ENCODE assay signal across 8 mouse cellular contexts in the genomic region with DNA sequence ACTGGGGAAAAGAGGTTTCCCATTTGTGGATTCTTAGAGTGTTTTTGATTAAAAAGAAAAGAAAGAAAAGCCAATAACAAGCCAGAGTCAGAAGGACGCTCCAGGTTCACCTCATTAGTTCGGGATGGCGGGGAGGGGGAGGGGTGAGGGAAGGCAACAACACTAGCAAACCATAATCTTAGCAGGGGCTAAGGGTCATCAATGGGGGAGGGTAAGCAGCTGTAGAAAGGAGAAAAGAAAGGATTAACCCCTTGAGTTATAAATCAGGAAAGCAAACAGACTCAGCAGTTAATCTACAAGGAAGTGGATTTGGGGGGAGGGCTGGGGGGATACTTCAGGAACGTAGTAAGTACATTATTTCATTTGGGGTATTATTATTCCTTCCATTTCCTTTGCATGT. TPM values are rescaled to one million over a fixed set of nuclear protein-coding genes. Genes with fewer than 3 reads are reported as not detected.
A peak's percentile ranks its signal among the peaks of the same experiment; 100 is the strongest.
DNase-seq lines count a peak whose midpoint lies in the region; ATAC-seq and TF ChIP-seq lines count a peak whose summit lies in the region.

No protein-coding gene starts in this region.

- H3K9me3 ChIP-seq in hindbrain, embryonic 10.5 days = no peaks in the 10 kb centered on the region
- no peaks in the 10 kb centered on the region for H3K9me3 ChIP-seq in hindbrain, embryonic 14.5 days (ENCODE audit: control insufficient read depth, low read length)
- H3K9me3 ChIP-seq in E14TG2a.4 (ENCODE audit: low read length) = no peaks in the 10 kb centered on the region
- no peaks in the 10 kb centered on the region for H3K9me3 ChIP-seq in limb, embryonic 14.5 days (ENCODE audit: control insufficient read depth, low read length)

- peaks cover 15% of the 10 kb centered on the region for H3K4me1 ChIP-seq in hindbrain, embryonic 10.5 days (replicated peaks)
- H3K4me1 ChIP-seq in hindbrain, embryonic 14.5 days (replicated peaks; ENCODE audit: control insufficient read depth, insufficient read depth, low read length) = no peaks in the 10 kb centered on the region
- peaks cover 96% of the 10 kb centered on the region for H3K4me1 ChIP-seq in E14TG2a.4 (replicated peaks; ENCODE audit: low read depth, low read length)
- no peaks in the 10 kb centered on the region; the same call in 1 of the 2 replicates for H3K4me1 ChIP-seq in limb, embryonic 14.5 days (ENCODE audit: control insufficient read depth, insufficient read depth, low read length)

- no peak for TF ChIP-seq POLR2A in limb, embryonic 14.5 days (IDR thresholded peaks at IDR 0.05; ENCODE audit: borderline replicate concordance, extremely low read depth, insufficient read depth, insufficient read length)

- H3K27ac ChIP-seq in hindbrain, embryonic 10.5 days = no peak overlapping the region
- no peak overlapping the region for H3K27ac ChIP-seq in hindbrain, embryonic 14.5 days
- H3K27ac ChIP-seq in limb, embryonic 14.5 days (replicated peaks; ENCODE audit: low read depth, low read length) = no peak overlapping the region

- H3K27me3 ChIP-seq in hindbrain, embryonic 10.5 days (ENCODE audit: insufficient read depth, poor library complexity, severe bottlenecking) = peaks cover 21% of the 10 kb centered on the region
- no peaks in the 10 kb centered on the region for H3K27me3 ChIP-seq in hindbrain, embryonic 14.5 days (ENCODE audit: control insufficient read depth, insufficient read depth, low read length)
- H3K27me3 ChIP-seq in E14TG2a.4 (ENCODE audit: insufficient read depth, low read length) = no peaks in the 10 kb centered on the region
- H3K27me3 ChIP-seq in limb, embryonic 14.5 days (ENCODE audit: control insufficient read depth, insufficient read depth, low read length) = no peaks in the 10 kb centered on the region

- H3K4me2 ChIP-seq in hindbrain, embryonic 14.5 days (replicated peaks) = no peak overlapping the region
- H3K4me2 ChIP-seq in limb, embryonic 14.5 days (replicated peaks; ENCODE audit: low read depth, low read length, severe bottlenecking) = peak overlapping the region; percentile 28

- no peaks in the 10 kb centered on the region for H3K36me3 ChIP-seq in hindbrain, embryonic 10.5 days
- H3K36me3 ChIP-seq in hindbrain, embryonic 14.5 days (replicated peaks; ENCODE audit: control insufficient read depth, insufficient read depth) = no peaks in the 10 kb centered on the region
- H3K36me3 ChIP-seq in E14TG2a.4 (ENCODE audit: insufficient read depth, low read length) = peaks cover 71% of the 10 kb centered on the region
- no peaks in the 10 kb centered on the region for H3K36me3 ChIP-seq in limb, embryonic 14.5 days (ENCODE audit: control insufficient read depth, insufficient read depth, low read length)

- no peak for DNase-seq in hindbrain, embryonic 10.5 days (ENCODE audit: low spot score)
- no peak for DNase-seq in hindbrain, embryonic 14.5 days (ENCODE audit: low spot score)
- peak; percentile 37 for DNase-seq in embryo, embryonic 10 days (ENCODE audit: low spot score)
- DNase-seq in limb, embryonic 14.5 days (ENCODE audit: low spot score) = no peak
- DNase-seq in spleen, postnatal 10 days (ENCODE audit: low spot score in 2 of 2) = no peak
- no peak for DNase-seq in cerebellum, adult 11 months

- WGBS in hindbrain, embryonic 10.5 days = 11% methylated on average over 4 of the region's 4 CpGs
- WGBS in hindbrain, embryonic 14.5 days = 7% methylated on average over 4 of the region's 4 CpGs
- WGBS in limb, embryonic 14.5 days = 10% methylated on average over 4 of the region's 4 CpGs

- no peak for TF ChIP-seq CTCF in E14TG2a.4 (conservative IDR thresholded peaks at IDR 0.05; ENCODE audit: low read length)

- H3K9ac ChIP-seq in hindbrain, embryonic 14.5 days = no peak overlapping the region
- no peak overlapping the region for H3K9ac ChIP-seq in limb, embryonic 14.5 days (ENCODE audit: low read depth, low read length, severe bottlenecking)

- no peak for ATAC-seq in hindbrain, embryonic 14.5 days (ENCODE audit: low FRiP score)
- no peak for ATAC-seq in limb, embryonic 14.5 days (ENCODE audit: low FRiP score, low read depth)
- ATAC-seq in inflammation-experienced regulatory T-cells, adult 6 months = no peak

- H3K4me3 ChIP-seq in hindbrain, embryonic 10.5 days = peak overlapping the region; percentile 21
- H3K4me3 ChIP-seq in hindbrain, embryonic 14.5 days (replicated peaks; ENCODE audit: low read length) = no peak overlapping the region
- peak overlapping the region; percentile 74 for H3K4me3 ChIP-seq in E14TG2a.4 (replicated peaks; ENCODE audit: low read length)
- H3K4me3 ChIP-seq in limb, embryonic 14.5 days (replicated peaks; ENCODE audit: low read length) = no peak overlapping the region

RNA-seq across cellular contexts. Expression of a gene that starts 0.8 kb away (rescaled TPM):
- polyA plus RNA-seq in hindbrain, embryonic 10.5 days (2016; fragmentation: Nextera tagmentation; extraction: Ambion mirVana) = not detected in 2 replicates
- polyA plus RNA-seq in hindbrain, embryonic 14.5 days (2014; fragmentation: Nextera tagmentation; extraction: Ambion mirVana) = 0.47 TPM in 1 of 2 replicates, not detected in the other
- 0.53 and 0.58 TPM in 2 replicates for polyA plus RNA-seq in limb, embryonic 14.5 days (2012; rRNA removed)
- not detected in 2 replicates for polyA plus RNA-seq in limb, embryonic 14.5 days (2014; fragmentation: Nextera tagmentation; extraction: Ambion mirVana)
- polyA plus RNA-seq in inflammation-experienced regulatory T-cells, adult 6 months (2017; shearing (Covaris generic)) = not detected

RNA-seq across cellular contexts. Expression of a gene that starts 7.5 kb away (rescaled TPM):
- polyA plus RNA-seq in hindbrain, embryonic 10.5 days (2016; fragmentation: Nextera tagmentation; extraction: Ambion mirVana) = 0.68 and 1.1 TPM in 2 replicates
- polyA plus RNA-seq in hindbrain, embryonic 14.5 days (2014; fragmentation: Nextera tagmentation; extraction: Ambion mirVana) = 0.64 and 1.0 TPM in 2 replicates
- polyA plus RNA-seq in limb, embryonic 14.5 days (2012; rRNA removed) = 6.3 and 7.4 TPM in 2 replicates
- polyA plus RNA-seq in limb, embryonic 14.5 days (2014; fragmentation: Nextera tagmentation; extraction: Ambion mirVana) = 0.29 and 0.61 TPM in 2 replicates
- under 1 TPM in 2 of 3 experiments, not detected in 1; 0.16 to 0.39 TPM for polyA plus RNA-seq in inflammation-experienced regulatory T-cells, adult 6 months (2017; shearing (Covaris generic))

RNA-seq across cellular contexts. Expression of a gene that starts 19.1 kb away (rescaled TPM):
- polyA plus RNA-seq in hindbrain, embryonic 10.5 days (2016; fragmentation: Nextera tagmentation; extraction: Ambion mirVana) = 79.9 and 96.9 TPM in 2 replicates
- 225 and 236 TPM in 2 replicates for polyA plus RNA-seq in hindbrain, embryonic 14.5 days (2014; fragmentation: Nextera tagmentation; extraction: Ambion mirVana)
- 140 and 149 TPM in 2 replicates for polyA plus RNA-seq in limb, embryonic 14.5 days (2012; rRNA removed)
- polyA plus RNA-seq in limb, embryonic 14.5 days (2014; fragmentation: Nextera tagmentation; extraction: Ambion mirVana) = 85.9 and 86.1 TPM in 2 replicates
- not detected for polyA plus RNA-seq in inflammation-experienced regulatory T-cells, adult 6 months (2017; shearing (Covaris generic))

RNA-seq across cellular contexts. Expression of a gene that starts 23.5 kb away (rescaled TPM):
- polyA plus RNA-seq in hindbrain, embryonic 10.5 days (2016; fragmentation: Nextera tagmentation; extraction: Ambion mirVana) = 8.6 and 9.6 TPM in 2 replicates
- polyA plus RNA-seq in hindbrain, embryonic 14.5 days (2014; fragmentation: Nextera tagmentation; extraction: Ambion mirVana) = 3.4 and 5.1 TPM in 2 replicates
- polyA plus RNA-seq in limb, embryonic 14.5 days (2012; rRNA removed) = 1.8 and 5.9 TPM in 2 replicates
- 5.8 and 5.9 TPM in 2 replicates for polyA plus RNA-seq in limb, embryonic 14.5 days (2014; fragmentation: Nextera tagmentation; extraction: Ambion mirVana)
- polyA plus RNA-seq in inflammation-experienced regulatory T-cells, adult 6 months (2017; shearing (Covaris generic)) = 1 to 10 TPM; 2.7 to 8.0 (median 8.0) TPM

RNA-seq across cellular contexts. Expression of a gene that starts 23.5 kb away (rescaled TPM):
- 91.6 and 95.3 TPM in 2 replicates for polyA plus RNA-seq in hindbrain, embryonic 10.5 days (2016; fragmentation: Nextera tagmentation; extraction: Ambion mirVana)
- polyA plus RNA-seq in hindbrain, embryonic 14.5 days (2014; fragmentation: Nextera tagmentation; extraction: Ambion mirVana) = 50.4 and 55.7 TPM in 2 replicates
- 73.7 and 81.6 TPM in 2 replicates for polyA plus RNA-seq in limb, embryonic 14.5 days (2012; rRNA removed)
- 103 and 108 TPM in 2 replicates for polyA plus RNA-seq in limb, embryonic 14.5 days (2014; fragmentation: Nextera tagmentation; extraction: Ambion mirVana)
- polyA plus RNA-seq in inflammation-experienced regulatory T-cells, adult 6 months (2017; shearing (Covaris generic)) = 10 to 100 TPM; 71.2 to 90.2 (median 83.7) TPM

Comparison
In these comparisons a context has a peak if more than half of its experiments do, and no peak if none do; other contexts are left out.
1. H3K4me3 ChIP-seq: peak in hindbrain, embryonic 10.5 days (single experiment) and E14TG2a.4 (single experiment); none in hindbrain, embryonic 14.5 days (single experiment) and limb, embryonic 14.5 days (single experiment).
2. RNA of a gene that starts 19.1 kb away (polyA plus RNA-seq): 225 to 236 TPM in hindbrain, embryonic 14.5 days, 85.9 to 149 TPM in limb, embryonic 14.5 days and 79.9 to 96.9 TPM in hindbrain, embryonic 10.5 days; not detected in inflammation-experienced regulatory T-cells, adult 6 months; every median in the first group is over 10 times any median in the second.